Mouse (Mus musculus) lung, postnatal 14 days (tissue): ENCODE data around the gene Gm38393.

Experiments
- DNase-seq: peaks from one replicate; pipeline ENCODE4 v3.0.0; 2021

Gene Gm38393

GRCm38 (mm10) chr7:60004606-60005330, at the start of gene Gm38393, which contains the start of gene Snurf:
Gm38393 (minus strand) TSS chr7:60005064.
Snurf (minus strand) TSS chr7:60005049.
- peak; percentile 59 for DNase-seq

- DNase-seq: no peak
Observed at GRCm38 (mm10) chr7:60047481-60048201, 42.8 kb upstream of the Gm38393 start.

- no peak for DNase-seq
Observed at GRCm38 (mm10) chr7:60013186-60013585, 8.3 kb upstream of the Gm38393 start.

- no peak for DNase-seq
Observed at GRCm38 (mm10) chr7:60007727-60008360, 3.0 kb upstream of the Gm38393 start.

- DNase-seq: no peak
Observed at GRCm38 (mm10) chr7:60006262-60006661, 1.4 kb upstream of the Gm38393 start.

- peak; percentile 2 for DNase-seq
Observed at GRCm38 (mm10) chr7:60003921-60004605, 801 bp downstream of the Gm38393 start.

- no peak for DNase-seq
Observed at GRCm38 (mm10) chr7:60003006-60003865, 1.6 kb downstream of the Gm38393 start.

GRCm38 (mm10) chr7:59978646-59979045, 26.2 kb downstream of the Gm38393 start:
- DNase-seq: no peak
